Mouse (Mus musculus): ENCODE measurements around the gene Gm16867. TPM values are rescaled to one million over a fixed set of nuclear protein-coding genes. Genes with fewer than 3 reads are reported as not detected.
"Not testable (repeated sequence)": the region's sequence is repeated elsewhere in the genome, so short reads cannot be mapped to it uniquely, and the experiment has no call there.

The Gm16867 gene
- polyA plus RNA-seq, 1 experiment from 2014 or later: not detected

- not testable (repeated sequence) for H3K9ac ChIP-seq; H3K4me1 ChIP-seq; H3K4me2 ChIP-seq; H3K27me3 ChIP-seq; H3K9me3 ChIP-seq (replicated peaks); ATAC-seq; H3K4me3 ChIP-seq; H3K36me3 ChIP-seq (ENCODE audit: poor library complexity, severe bottlenecking); H3K27ac ChIP-seq
- WGBS: no CpG with 5 or more reads among the region's 10 CpGs
Measured at GRCm38 (mm10) chr14:69448845-69449244, 54.3 kb downstream of the Gm16867 start.

GRCm38 (mm10) chr14:69447006-69447405 is 56.2 kb downstream of the Gm16867 start:
- H3K4me1 ChIP-seq; H3K27ac ChIP-seq; H3K9ac ChIP-seq; H3K36me3 ChIP-seq (ENCODE audit: poor library complexity, severe bottlenecking); H3K9me3 ChIP-seq (replicated peaks); H3K4me3 ChIP-seq; H3K27me3 ChIP-seq; ATAC-seq; H3K4me2 ChIP-seq: not testable (repeated sequence)
- WGBS: no CpG with 5 or more reads among the region's 1 CpGs

DNA sequence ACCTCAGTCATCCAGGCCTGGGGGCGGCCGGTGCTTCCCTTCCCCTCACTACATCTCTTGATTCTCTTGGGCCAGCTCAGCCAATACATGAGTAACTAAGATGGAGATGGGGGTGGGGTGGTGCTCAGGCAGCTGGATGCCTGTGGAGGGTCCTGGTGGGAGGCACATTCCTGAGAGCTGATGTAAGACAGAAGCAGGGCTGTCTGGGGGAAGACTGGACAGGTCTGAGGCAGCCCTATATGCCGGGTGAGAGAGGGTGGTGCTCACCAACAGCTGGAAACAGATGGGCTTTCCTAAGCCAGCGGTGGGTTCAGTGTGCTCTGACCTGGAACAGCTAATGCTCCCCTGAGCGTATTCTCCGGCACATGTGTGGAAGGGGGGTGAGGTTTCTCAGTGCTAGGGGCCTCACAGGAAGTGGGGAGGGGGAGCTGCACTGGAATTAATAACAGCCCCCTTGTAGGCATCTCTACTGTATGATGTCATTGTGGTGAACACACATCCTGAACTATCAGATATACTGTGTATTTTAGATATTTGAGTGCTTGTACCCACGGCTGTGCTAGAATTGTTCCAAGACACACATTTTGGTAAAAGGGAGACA is 60.0 kb downstream of the Gm16867 start:
- not testable (repeated sequence) for H3K9me3 ChIP-seq (replicated peaks); H3K27ac ChIP-seq; H3K4me3 ChIP-seq; H3K4me2 ChIP-seq; H3K9ac ChIP-seq; ATAC-seq; H3K36me3 ChIP-seq (ENCODE audit: poor library complexity, severe bottlenecking); H3K4me1 ChIP-seq; H3K27me3 ChIP-seq
- WGBS: no CpG with 5 or more reads among the region's 7 CpGs

- H3K27me3 ChIP-seq; ATAC-seq; H3K36me3 ChIP-seq (ENCODE audit: poor library complexity, severe bottlenecking); H3K9ac ChIP-seq; H3K9me3 ChIP-seq (replicated peaks); H3K4me3 ChIP-seq; H3K27ac ChIP-seq; H3K4me2 ChIP-seq; H3K4me1 ChIP-seq: not testable (repeated sequence)
- no CpG with 5 or more reads among the region's 7 CpGs for WGBS
Measured at GRCm38 (mm10) chr14:69440955-69441354, 62.2 kb downstream of the Gm16867 start.

- H3K27ac ChIP-seq; H3K9me3 ChIP-seq (replicated peaks); H3K36me3 ChIP-seq (ENCODE audit: poor library complexity, severe bottlenecking); H3K27me3 ChIP-seq; H3K9ac ChIP-seq; H3K4me3 ChIP-seq; ATAC-seq; H3K4me1 ChIP-seq; H3K4me2 ChIP-seq: not testable (repeated sequence)
- WGBS: no CpG with 5 or more reads among the region's 7 CpGs
Measured at GRCm38 (mm10) chr14:69438678-69439214, 64.4 kb downstream of the Gm16867 start.

- not testable (repeated sequence) for H3K9ac ChIP-seq; H3K9me3 ChIP-seq (replicated peaks); H3K36me3 ChIP-seq (ENCODE audit: poor library complexity, severe bottlenecking); H3K27me3 ChIP-seq; ATAC-seq; H3K27ac ChIP-seq; H3K4me2 ChIP-seq; H3K4me1 ChIP-seq; H3K4me3 ChIP-seq
- no CpG with 5 or more reads among the region's 7 CpGs for WGBS
Measured at GRCm38 (mm10) chr14:69421003-69421402, 82.2 kb downstream of the Gm16867 start.

GRCm38 (mm10) chr14:69417545-69417944 is 85.6 kb downstream of the Gm16867 start:
- not testable (repeated sequence) for H3K27ac ChIP-seq; H3K4me3 ChIP-seq; H3K9ac ChIP-seq; H3K4me1 ChIP-seq; ATAC-seq; H3K36me3 ChIP-seq (ENCODE audit: poor library complexity, severe bottlenecking); H3K9me3 ChIP-seq (replicated peaks); H3K27me3 ChIP-seq; H3K4me2 ChIP-seq
- no CpG with 5 or more reads among the region's 7 CpGs for WGBS

Other genes with a start within 250 kb of the Gm16867 start
- gene Synb, start 209.1 kb downstream of the Gm16867 start, polyA plus RNA-seq (2015; fragmentation: Nextera tagmentation; extraction: Ambion mirVana): not detected in 2 replicates
- not detected in 2 replicates for gene Gm27179, start 9.2 kb upstream of the Gm16867 start, polyA plus RNA-seq (2015; fragmentation: Nextera tagmentation; extraction: Ambion mirVana)
- gene Entpd4b, start 52.1 kb upstream of the Gm16867 start, polyA plus RNA-seq (2015; fragmentation: Nextera tagmentation; extraction: Ambion mirVana): 6.8 and 8.5 TPM in 2 replicates

All from forebrain, embryonic 13.5 days (tissue).